Mouse (Mus musculus) midbrain, embryonic 12.5 days (tissue): ENCODE data around the gene Samd14. TPM values are rescaled to one million over a fixed set of nuclear protein-coding genes. Genes with fewer than 3 reads are reported as not detected.

Source experiments
- ATAC-seq: fragments of 200-750 bp; cut with Nextera tagmentation; 2 replicates; pipeline ENCODE4 v1.8.0; 2017; ENCODE audit warnings: low read depth, moderate TSS enrichment, moderate library complexity; ENCODE audit not compliant: low FRiP score
- H3K27ac ChIP-seq: fragments of 300-500 bp; sonication (generic); replicated peaks from 2 replicates; pipeline ENCODE4 v1.5.1; 2016; ENCODE audit warnings: mild to moderate bottlenecking
- H3K27me3 ChIP-seq: fragments of 300-500 bp; sonication (generic); 2 replicates; pipeline ENCODE4 v1.6.1; 2016; ENCODE audit warnings: mild to moderate bottlenecking
- H3K36me3 ChIP-seq: fragments of 300-500 bp; sonication (generic); 2 replicates; pipeline ENCODE4 v1.6.1; 2016
- H3K4me1 ChIP-seq: fragments of 300-500 bp; sonication (generic); 2 replicates; pipeline ENCODE4 v1.6.1; 2016
- H3K4me2 ChIP-seq: fragments of 300-500 bp; sonication (generic); replicated peaks from 2 replicates; pipeline ENCODE4 v1.6.1; 2016; ENCODE audit warnings: mild to moderate bottlenecking, moderate library complexity
- H3K4me3 ChIP-seq: fragments of 300-500 bp; sonication (generic); 2 replicates; pipeline ENCODE4 v1.5.1; 2016; ENCODE audit warnings: mild to moderate bottlenecking
- H3K9ac ChIP-seq: fragments of 300-500 bp; sonication (generic); replicated peaks from 2 replicates; pipeline ENCODE4 v1.6.1; 2016; ENCODE audit warnings: mild to moderate bottlenecking, moderate library complexity
- H3K9me3 ChIP-seq: fragments of 300-500 bp; sonication (generic); 2 replicates; pipeline ENCODE4 v1.6.1; 2016; ENCODE audit warnings: mild to moderate bottlenecking
- WGBS: fragments of 180-500 bp; shearing (Covaris S2); methylation state at CpG from one replicate; pipeline ENCODE4 v1.1.7; 2016; 5-methylcytosine and 5-hydroxymethylcytosine counted together
- polyA plus RNA-seq: library from polyadenylated mRNA; unstranded; fragments of >200 nt; fragmentation: Nextera tagmentation; extraction: Ambion mirVana; gene quantifications from 2 replicates; pipeline ENCODE4 v1.2.1, GENCODE M21; 2016

Gene Samd14
- polyA plus RNA-seq, 1 experiment from 2014 or later = 93.5 TPM

- no peak overlapping the region for H3K9ac ChIP-seq
- H3K27ac ChIP-seq = no peak overlapping the region
- no peaks in the 10 kb centered on the region for H3K4me1 ChIP-seq
- H3K27me3 ChIP-seq = no peaks in the 10 kb centered on the region
- peaks cover 45% of the 10 kb centered on the region for H3K36me3 ChIP-seq
- 85% methylated on average over 6 of the region's 6 CpGs for WGBS
- H3K9me3 ChIP-seq = no peaks in the 10 kb centered on the region
- no peak overlapping the region for H3K4me2 ChIP-seq
- no peak overlapping the region for H3K4me3 ChIP-seq
- no peak; the same call in 1 of the 2 replicates for ATAC-seq
These were observed 17.2 kb downstream of the Samd14 start for GRCm38 (mm10) chr11:95026849-95027248.

GRCm38 (mm10) chr11:95027850-95028470, 18.3 kb downstream of the Samd14 start:
- H3K4me3 ChIP-seq = no peak overlapping the region
- peaks cover 34% of the 10 kb centered on the region for H3K36me3 ChIP-seq
- H3K4me2 ChIP-seq = no peak overlapping the region
- no peaks in the 10 kb centered on the region for H3K9me3 ChIP-seq
- H3K9ac ChIP-seq = no peak overlapping the region
- H3K4me1 ChIP-seq = no peaks in the 10 kb centered on the region
- WGBS = 46% methylated on average over 13 of the region's 13 CpGs
- 0 out of 2 replicates have a peak overlapping the region, but pooled peaks have one; percentile 20 for H3K27ac ChIP-seq
- H3K27me3 ChIP-seq = no peaks in the 10 kb centered on the region
- no peak for ATAC-seq

DNA sequence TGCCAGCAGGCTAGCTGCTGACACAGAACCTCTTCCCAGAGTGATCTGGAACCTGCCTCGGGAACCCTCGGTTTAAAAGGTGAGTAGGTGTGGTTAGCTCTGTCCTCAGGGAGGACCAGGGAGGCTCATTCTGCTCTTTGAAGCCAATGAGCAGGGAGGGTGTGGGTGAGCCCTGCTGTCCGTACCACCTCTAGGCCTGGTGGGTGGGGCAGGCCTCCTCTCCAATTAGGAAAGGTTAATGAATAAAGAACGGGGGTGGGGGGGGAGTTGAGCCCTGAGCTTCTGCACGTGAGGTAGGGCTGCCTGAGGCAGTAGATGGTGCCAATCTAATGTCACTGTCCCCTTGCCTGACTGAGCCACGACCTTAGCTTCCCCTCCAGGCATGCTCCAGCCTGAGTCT, 23.3 kb downstream of the Samd14 start:
- Histone ChIP-seq H3K4me2 (no peak overlapping the region), H3K9me3 (no peaks in the 10 kb centered on the region), H3K27ac (no peak overlapping the region), H3K4me3 (no peak overlapping the region), H3K4me1 (no peaks in the 10 kb centered on the region), H3K27me3 (no peaks in the 10 kb centered on the region; the same call in 1 of the 2 replicates), H3K36me3 (no peaks in the 10 kb centered on the region), H3K9ac (no peak overlapping the region)
- 47% methylated on average over 6 of the region's 6 CpGs for WGBS
- no peak for ATAC-seq

DNA sequence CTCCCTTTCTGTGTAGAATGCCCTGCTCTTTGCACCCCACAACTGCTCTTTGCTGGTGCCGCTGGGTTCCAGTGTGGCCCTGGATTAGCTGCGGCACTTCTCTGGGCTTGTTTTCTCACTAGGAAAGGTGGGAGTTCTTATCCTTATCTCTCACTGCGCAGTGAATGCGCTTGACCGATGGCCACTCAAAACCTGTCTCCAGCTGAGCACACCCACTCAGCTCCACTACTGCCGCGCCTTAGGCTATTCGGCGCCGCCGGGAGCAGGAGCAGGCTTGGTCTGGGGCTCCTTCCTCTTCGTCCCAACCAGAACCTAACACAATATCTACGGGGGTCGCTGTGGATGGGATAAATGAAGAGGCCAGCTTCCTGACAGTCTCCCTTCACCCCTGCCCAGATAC, 23.9 kb downstream of the Samd14 start:
- Histone ChIP-seq H3K36me3 (no peaks in the 10 kb centered on the region), H3K4me2 (no peak overlapping the region), H3K27me3 (no peaks in the 10 kb centered on the region; the same call in 1 of the 2 replicates), H3K4me3 (no peak overlapping the region), H3K4me1 (no peaks in the 10 kb centered on the region), H3K27ac (no peak overlapping the region), H3K9ac (no peak overlapping the region), H3K9me3 (no peaks in the 10 kb centered on the region)
- ATAC-seq = no peak
- WGBS = 73% methylated on average over 14 of the region's 14 CpGs

GRCm38 (mm10) chr11:95034902-95035301, 25.2 kb downstream of the Samd14 start:
- no peak overlapping the region for H3K4me3 ChIP-seq
- H3K4me2 ChIP-seq = no peak overlapping the region
- no peaks in the 10 kb centered on the region for H3K4me1 ChIP-seq
- H3K9me3 ChIP-seq = no peaks in the 10 kb centered on the region
- ATAC-seq = no peak
- H3K27ac ChIP-seq = no peak overlapping the region
- WGBS = 74% methylated on average over 10 of the region's 10 CpGs
- H3K27me3 ChIP-seq = peaks cover 6% of the 10 kb centered on the region
- no peak overlapping the region for H3K9ac ChIP-seq
- H3K36me3 ChIP-seq = no peaks in the 10 kb centered on the region

- Histone ChIP-seq H3K4me2 (no peak overlapping the region), H3K9me3 (no peaks in the 10 kb centered on the region), H3K9ac (no peak overlapping the region), H3K4me3 (no peak overlapping the region), H3K27ac (no peak overlapping the region), H3K4me1 (peaks cover 9% of the 10 kb centered on the region), H3K36me3 (no peaks in the 10 kb centered on the region), H3K27me3 (peaks cover 12% of the 10 kb centered on the region)
- WGBS = 94% methylated on average over 5 of the region's 5 CpGs
- no peak for ATAC-seq
These were observed 26.8 kb downstream of the Samd14 start for GRCm38 (mm10) chr11:95036521-95036920.

GRCm38 (mm10) chr11:95037306-95037705, 27.6 kb downstream of the Samd14 start:
- ATAC-seq = no peak
- H3K27ac ChIP-seq = no peak overlapping the region
- H3K27me3 ChIP-seq = peaks cover 12% of the 10 kb centered on the region
- H3K4me2 ChIP-seq = no peak overlapping the region
- 74% methylated on average over 6 of the region's 6 CpGs for WGBS
- no peaks in the 10 kb centered on the region for H3K36me3 ChIP-seq
- no peaks in the 10 kb centered on the region for H3K9me3 ChIP-seq
- H3K4me1 ChIP-seq = peaks cover 16% of the 10 kb centered on the region
- no peak overlapping the region for H3K9ac ChIP-seq
- no peak overlapping the region for H3K4me3 ChIP-seq

- Histone ChIP-seq H3K4me2 (no peak overlapping the region), H3K9ac (no peak overlapping the region), H3K27ac (no peak overlapping the region), H3K9me3 (no peaks in the 10 kb centered on the region), H3K36me3 (no peaks in the 10 kb centered on the region), H3K27me3 (peaks cover 12% of the 10 kb centered on the region), H3K4me1 (peaks cover 16% of the 10 kb centered on the region), H3K4me3 (no peak overlapping the region)
- WGBS = 70% methylated on average over 14 of the region's 14 CpGs
- no peak for ATAC-seq
These were observed 28.6 kb downstream of the Samd14 start for GRCm38 (mm10) chr11:95038156-95038817.

DNA sequence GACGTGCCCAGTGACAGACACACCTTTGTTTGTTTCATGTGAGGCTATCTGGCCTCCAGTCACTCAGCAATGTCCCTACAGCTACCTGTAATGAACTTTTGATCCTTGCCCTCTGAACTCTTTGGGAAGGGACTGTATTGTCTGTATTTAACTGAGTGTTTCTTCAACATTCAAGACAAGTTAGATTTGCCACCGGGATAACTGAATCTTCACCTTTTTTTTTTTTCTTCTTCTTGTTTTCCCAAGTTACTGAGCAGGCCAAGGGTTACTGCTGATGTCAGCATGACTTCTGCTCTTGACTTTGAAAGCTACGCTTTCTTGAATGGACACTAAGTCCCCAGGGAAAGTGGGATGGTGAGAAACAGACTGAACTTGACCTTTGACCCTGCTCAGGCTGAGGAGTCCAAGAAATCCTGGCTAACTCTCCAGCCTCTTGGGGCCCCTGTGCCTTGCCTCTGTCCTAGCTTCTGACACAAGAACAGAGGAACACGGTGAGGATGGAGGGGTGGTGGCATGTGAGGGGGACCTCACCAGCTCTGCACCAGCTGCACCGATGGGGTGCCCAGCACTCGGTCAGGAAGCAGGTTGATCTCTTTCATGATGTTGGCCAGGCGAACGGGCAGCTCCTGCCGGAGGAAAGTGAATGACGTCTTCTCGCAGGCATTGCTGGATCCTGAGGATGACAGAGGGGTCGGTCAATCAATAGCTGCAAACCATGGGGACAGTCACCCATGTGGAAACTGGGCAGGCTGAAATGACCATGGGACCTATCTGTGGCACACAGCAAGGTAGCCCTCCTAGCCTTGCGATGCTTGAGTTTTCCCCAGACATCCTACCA, 29.4 kb downstream of the Samd14 start:
- Histone ChIP-seq H3K4me1 (peaks cover 16% of the 10 kb centered on the region), H3K9ac (no peak overlapping the region), H3K4me2 (no peak overlapping the region), H3K4me3 (no peak overlapping the region), H3K36me3 (no peaks in the 10 kb centered on the region), H3K27ac (no peak overlapping the region), H3K27me3 (peaks cover 12% of the 10 kb centered on the region), H3K9me3 (no peaks in the 10 kb centered on the region)
- WGBS = 84% methylated on average over 13 of the region's 13 CpGs
- ATAC-seq = no peak

DNA sequence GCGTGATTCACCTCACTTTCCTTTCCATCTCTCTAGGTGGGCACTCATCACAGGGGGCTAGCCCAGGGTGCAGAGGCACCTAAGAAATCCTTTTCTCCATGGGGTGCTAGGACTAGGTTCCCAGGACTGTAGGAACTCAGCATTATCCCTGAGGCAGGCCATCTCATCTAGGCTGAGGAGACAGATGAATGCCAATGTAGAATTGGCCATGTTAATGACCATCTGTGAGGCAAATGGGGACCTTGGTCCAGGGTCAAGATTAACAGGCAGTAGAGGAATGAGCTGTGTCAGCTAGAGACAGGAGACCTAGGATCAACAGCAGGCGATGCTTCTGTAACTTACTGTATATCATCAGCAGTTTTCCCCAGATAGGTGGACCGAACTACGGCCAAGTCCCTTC, 30.1 kb downstream of the Samd14 start:
- ATAC-seq = no peak
- H3K4me1 ChIP-seq = peaks cover 16% of the 10 kb centered on the region
- WGBS = 82% methylated on average over 4 of the region's 4 CpGs
- no peak overlapping the region for H3K4me3 ChIP-seq
- no peak overlapping the region for H3K9ac ChIP-seq
- H3K4me2 ChIP-seq = peak overlapping the region; percentile 96
- H3K36me3 ChIP-seq = no peaks in the 10 kb centered on the region
- H3K27ac ChIP-seq = no peak overlapping the region
- H3K9me3 ChIP-seq = no peaks in the 10 kb centered on the region
- peaks cover 12% of the 10 kb centered on the region for H3K27me3 ChIP-seq

GRCm38 (mm10) chr11:95040491-95041138, 30.9 kb downstream of the Samd14 start:
- peaks cover 16% of the 10 kb centered on the region for H3K27me3 ChIP-seq
- H3K27ac ChIP-seq = 0 out of 2 replicates have a peak overlapping the region, but pooled peaks have one; percentile 27
- H3K9me3 ChIP-seq = no peaks in the 10 kb centered on the region
- 1% methylated on average over 20 of the region's 20 CpGs for WGBS
- peak overlapping the region; percentile 96 for H3K4me2 ChIP-seq
- H3K4me3 ChIP-seq = peak overlapping the region; percentile 61
- H3K4me1 ChIP-seq = peaks cover 16% of the 10 kb centered on the region
- peak; percentile 10; the same call in 1 of the 2 replicates for ATAC-seq
- peak overlapping the region; percentile 76 for H3K9ac ChIP-seq
- H3K36me3 ChIP-seq = no peaks in the 10 kb centered on the region
